Mouse (Mus musculus) heart, postnatal 0 days (tissue): ENCODE measurements around the gene Smc4.

ENCODE experiments used
- CTCF ChIP-seq: IDR thresholded peaks from 2 replicates; pipeline ENCODE4 v1.5.1; 2016; ENCODE audit warnings: antibody characterized with exemption, control low read depth, low read depth
- EP300 ChIP-seq: IDR thresholded peaks from 2 replicates; pipeline ENCODE4 v1.6.1; 2016; ENCODE audit warnings: antibody characterized with exemption, low read depth

- no peak for TF ChIP-seq CTCF
- no peak for TF ChIP-seq EP300
Observed at GRCm38 (mm10) chr3:68956454-68956853, 48.1 kb upstream of the Smc4 start.
